Mouse (Mus musculus): ENCODE data around the gene Asic1.
"Not testable (repeated sequence)": the region's sequence is repeated elsewhere in the genome, so short reads cannot be mapped to it uniquely, and the experiment has no call there.

Gene Asic1

GRCm38 (mm10) chr15:99700219-99701106 is 30.3 kb downstream of the Asic1 start:
- in situ Hi-C loops (cut with MboI, MseI), result no loop called here

GRCm38 (mm10) chr15:99701640-99701998 is 31.5 kb downstream of the Asic1 start:
- in situ Hi-C loops (cut with MboI, MseI), result not testable (repeated sequence)

DNA sequence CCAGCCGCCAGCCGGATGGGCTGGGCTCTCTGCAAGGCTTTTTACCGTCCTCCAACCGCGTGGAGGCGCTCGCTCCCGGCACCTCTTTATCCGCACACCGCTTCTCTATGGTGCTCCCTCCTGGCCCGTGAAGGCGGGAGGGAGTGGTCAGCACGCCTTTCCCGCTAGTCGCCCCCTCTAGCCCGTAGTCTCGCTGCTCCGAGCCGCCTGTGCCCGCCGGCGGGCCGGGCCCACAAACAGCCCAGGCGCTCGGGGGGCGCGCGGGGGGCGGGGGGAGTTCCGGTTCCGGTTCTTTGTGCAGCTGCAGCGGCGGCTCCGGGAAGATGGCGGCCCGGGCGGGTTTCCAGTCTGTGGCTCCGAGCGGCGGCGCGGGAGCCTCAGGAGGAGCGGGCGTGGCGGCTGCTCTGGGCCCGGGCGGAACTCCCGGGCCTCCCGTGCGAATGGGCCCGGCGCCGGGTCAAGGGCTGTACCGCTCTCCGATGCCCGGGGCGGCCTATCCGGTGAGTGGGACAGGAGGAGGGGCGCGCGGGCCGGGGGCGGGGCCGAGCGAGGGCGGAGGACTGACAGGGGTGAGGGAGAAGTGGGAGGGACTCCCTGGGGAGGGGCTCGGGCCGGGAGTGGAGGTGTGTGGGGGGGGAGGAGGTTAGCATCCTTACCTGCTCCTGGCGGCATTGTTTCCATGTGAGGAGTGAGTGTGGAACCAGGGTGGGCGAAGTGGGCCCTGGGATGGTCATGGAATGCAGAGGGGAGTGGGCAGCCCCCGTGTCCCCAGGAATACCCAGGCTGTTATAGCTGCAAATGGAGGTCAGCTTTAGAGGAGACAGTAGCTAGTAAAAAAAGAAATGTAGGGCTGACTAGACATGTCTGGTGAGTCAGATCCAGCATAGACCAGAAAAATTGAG is 32.1 kb downstream of the Asic1 start, which contains the start of gene Smarcd1:
Gene Smarcd1 (plus strand): TSS at position 131 of the 902 bp plus-strand sequence.
- in situ Hi-C loops (cut with MboI, MseI), result no loop called here

- in situ Hi-C loops (cut with MboI, MseI), result no loop called here
These were observed 32.9 kb downstream of the Asic1 start for GRCm38 (mm10) chr15:99703104-99703503.

DNA sequence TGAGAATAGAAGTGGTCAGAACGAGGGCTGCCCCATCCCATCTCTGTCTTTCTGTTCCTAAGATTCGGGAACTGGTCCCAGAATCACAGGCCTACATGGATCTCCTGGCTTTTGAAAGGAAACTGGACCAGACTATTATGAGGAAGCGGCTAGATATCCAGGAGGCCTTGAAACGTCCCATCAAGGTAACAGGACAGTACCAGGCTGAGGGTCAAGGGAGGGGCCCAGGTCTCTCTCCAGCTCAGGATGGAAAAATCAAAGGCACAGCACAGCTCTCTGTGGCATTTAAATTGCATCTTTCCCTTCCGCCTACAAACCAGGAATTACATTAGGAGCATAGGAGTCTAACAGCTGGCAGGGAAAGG is 33.5 kb downstream of the Asic1 start:
- in situ Hi-C loops (cut with MboI, MseI), result no loop called here

DNA sequence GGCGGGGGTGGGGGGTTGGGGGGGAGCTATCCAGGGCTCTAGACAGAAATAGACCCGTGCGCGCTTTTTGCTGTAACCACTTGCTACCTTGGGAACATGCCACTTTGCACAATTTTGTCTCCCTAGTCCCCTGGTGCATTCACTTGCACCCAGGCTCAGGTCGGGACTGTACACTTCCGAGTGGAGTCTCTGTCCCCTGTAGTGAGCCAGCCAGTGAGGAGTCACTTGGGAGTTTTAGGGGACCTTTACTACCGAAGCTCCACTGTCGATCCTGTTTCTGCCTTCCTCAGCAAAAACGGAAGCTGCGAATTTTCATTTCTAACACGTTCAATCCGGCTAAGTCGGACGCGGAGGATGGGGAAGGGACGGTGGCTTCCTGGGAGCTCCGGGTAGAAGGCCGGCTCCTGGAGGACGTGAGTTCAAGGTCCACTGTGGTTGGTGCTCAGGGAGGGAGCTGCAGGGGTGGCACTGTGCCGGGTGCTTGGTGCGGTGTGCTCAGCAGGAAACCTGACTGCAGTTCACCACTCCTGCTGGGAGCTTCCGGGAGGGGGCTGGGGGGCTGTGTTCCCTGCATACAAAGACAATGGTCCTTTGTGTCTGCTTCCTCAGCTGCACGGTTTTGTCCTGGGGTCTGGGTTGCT is 34.0 kb downstream of the Asic1 start:
- in situ Hi-C loops (cut with MboI, MseI), result no loop called here

- in situ Hi-C loops (cut with MboI, MseI), result no loop called here
These were observed 34.7 kb downstream of the Asic1 start for GRCm38 (mm10) chr15:99704881-99705280.

DNA sequence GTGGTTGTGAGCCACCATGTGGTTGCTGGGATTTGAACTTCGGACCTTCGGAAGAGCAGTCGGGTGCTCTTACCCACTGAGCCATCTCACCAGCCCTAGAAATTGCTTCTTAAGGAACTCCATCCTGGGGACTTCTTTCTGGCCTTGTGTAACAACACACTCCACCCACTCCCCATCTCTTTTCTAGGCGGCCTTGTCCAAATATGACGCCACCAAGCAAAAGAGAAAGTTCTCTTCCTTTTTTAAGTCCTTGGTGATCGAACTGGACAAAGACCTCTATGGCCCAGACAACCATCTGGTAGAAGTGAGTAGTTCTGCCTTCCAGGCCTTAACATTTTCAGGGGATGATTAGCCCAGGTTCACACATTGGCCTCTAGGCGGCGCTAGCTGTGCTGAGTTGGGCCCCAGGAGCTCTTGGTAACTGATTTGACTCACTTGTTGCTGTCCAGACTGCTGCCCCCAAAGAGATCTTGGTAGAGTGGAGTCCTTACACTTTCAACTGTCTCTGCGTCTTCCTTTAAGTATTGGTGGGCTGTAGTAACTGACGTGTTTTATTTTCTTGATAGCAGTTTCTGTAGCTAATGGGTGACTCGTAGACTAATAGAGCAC is 35.4 kb downstream of the Asic1 start, which contains the start of gene Gm17349:
Gene Gm17349 (minus strand): TSS at position 51 of the 609 bp plus-strand sequence.
- in situ Hi-C loops (cut with MboI, MseI), result no loop called here

GRCm38 (mm10) chr15:99708176-99708575 is 38.0 kb downstream of the Asic1 start:
- in situ Hi-C loops (cut with MboI, MseI), result no loop called here

DNA sequence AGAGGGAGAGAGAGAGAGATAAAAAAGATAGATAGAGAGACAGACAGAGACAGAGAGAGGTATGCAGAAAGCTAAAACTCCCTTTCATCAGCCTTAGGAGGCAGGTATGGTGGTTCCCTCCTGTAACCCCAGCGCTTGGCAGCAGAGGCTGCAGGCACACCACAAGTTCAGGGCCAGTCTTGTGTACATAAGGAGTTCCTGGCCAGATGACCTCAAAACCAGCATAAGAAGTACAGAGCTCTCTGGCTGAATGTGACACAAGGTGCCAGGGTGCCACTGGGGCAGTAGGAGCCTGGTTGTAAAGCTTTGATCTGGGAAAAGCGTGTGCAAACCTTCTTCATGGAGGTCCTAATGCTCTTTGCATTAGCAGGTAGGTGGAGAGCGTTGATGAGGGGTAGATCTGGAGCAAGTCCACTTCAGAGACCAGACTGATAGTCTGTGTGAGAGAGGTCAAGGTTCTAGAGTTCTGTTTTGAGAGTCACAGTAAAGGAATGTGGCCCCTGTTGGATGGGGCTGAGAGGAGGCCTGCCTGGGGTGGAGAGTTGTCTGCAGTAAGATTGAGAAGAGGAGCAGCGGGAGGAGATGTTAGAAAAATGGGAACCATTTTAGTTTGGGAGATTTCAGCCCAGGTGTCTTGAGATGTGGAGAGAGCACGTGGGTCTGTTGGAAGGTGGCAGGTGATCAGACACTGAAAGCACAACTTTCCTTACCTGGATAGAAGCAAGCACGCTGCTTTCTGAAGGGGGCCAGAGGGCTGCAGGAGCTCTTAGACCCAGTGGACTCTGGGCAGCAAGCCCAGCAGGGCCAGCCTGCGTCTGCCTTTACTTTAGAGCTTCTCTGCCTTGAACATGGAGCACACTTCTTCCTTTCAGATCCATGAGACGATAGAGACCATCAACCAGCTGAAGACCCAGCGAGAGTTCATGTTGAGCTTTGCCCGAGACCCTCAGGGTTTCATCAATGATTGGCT is 40.3 kb downstream of the Asic1 start:
- in situ Hi-C loops (cut with MboI, MseI), result no loop called here

- in situ Hi-C loops (cut with MboI, MseI), result no loop called here
These were observed 41.3 kb downstream of the Asic1 start for GRCm38 (mm10) chr15:99711491-99711890.

DNA sequence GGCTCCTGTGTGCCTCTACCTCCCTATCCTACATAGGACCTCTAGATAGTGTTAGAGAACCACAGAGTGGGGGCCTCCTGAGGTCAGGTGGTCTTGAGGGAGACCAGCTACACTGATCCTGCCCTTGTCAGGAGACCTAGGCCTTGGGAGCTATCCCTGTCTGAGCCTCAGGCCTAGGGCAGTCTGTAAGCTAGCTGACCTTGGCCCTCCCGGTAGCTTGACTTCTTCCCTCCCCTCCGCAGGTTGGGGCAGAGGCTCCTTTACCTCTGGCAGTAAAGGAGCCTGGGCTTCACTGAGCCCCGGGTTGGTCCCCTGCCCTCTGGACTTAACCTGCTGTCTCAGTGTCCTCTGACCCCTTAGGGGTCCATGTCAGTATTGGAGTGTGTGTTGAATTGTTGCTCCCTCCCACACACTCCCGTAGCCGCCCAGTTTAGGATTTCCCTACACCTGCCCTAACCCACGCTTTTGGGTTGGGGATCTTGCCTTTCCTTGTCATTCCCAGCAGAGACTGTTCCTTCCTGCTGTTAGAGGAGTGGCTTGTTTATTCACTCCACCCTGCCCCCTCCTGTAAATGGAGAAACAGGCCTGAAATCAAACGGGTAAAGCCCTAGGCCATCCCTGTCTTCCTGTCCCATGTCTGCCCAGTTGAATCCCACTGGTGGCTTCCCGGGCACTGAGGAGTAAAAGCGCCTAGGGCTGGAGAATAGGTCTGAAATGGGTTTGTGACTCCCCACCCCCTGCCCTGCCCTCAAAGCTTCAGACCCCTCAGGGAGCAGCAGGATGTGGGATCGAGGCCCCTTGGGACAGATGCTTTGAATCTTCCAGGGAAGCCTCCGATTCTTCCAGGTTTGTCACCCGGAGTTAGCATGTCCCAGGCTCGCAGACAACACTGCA is 42.7 kb downstream of the Asic1 start:
- in situ Hi-C loops (cut with MboI, MseI), result no loop called here

GRCm38 (mm10) chr15:99713569-99713968 is 43.4 kb downstream of the Asic1 start:
- in situ Hi-C loops (cut with MboI, MseI), result no loop called here

GRCm38 (mm10) chr15:99714206-99714605 is 44.0 kb downstream of the Asic1 start:
- in situ Hi-C loops (cut with MboI, MseI), result no loop called here

DNA sequence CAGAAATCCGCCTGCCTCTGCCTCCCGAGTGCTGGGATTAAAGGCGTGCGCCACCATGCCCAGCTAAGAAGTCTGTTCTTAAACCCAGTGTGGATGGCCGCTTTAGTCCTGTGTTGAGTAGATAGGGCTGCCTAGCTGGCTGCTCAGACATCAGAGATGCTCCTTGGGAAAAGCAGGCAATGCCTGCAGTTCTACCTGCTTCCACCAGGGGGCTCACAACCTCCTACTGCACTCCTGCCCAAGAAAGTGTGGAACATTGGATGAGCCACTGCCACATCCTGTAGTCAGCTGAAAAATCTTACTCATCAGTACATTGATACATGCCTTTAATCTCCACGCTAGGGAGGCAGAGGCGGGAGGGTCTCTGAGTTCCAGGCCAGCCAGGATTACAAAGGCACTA is 44.7 kb downstream of the Asic1 start:
- in situ Hi-C loops (cut with MboI, MseI), result loop anchor here in 1 of 2 experiments (5.0 kb wide), 1 partner anchor 57 kb away; the partner anchor contains the start of gene Cers5

- in situ Hi-C loops (cut with MboI, MseI), result loop anchor here in 1 of 2 experiments (5.0 kb wide), 1 partner anchor 57 kb away; the partner anchor contains the start of gene Cers5
These were observed 45.2 kb downstream of the Asic1 start for GRCm38 (mm10) chr15:99715361-99715865.

DNA sequence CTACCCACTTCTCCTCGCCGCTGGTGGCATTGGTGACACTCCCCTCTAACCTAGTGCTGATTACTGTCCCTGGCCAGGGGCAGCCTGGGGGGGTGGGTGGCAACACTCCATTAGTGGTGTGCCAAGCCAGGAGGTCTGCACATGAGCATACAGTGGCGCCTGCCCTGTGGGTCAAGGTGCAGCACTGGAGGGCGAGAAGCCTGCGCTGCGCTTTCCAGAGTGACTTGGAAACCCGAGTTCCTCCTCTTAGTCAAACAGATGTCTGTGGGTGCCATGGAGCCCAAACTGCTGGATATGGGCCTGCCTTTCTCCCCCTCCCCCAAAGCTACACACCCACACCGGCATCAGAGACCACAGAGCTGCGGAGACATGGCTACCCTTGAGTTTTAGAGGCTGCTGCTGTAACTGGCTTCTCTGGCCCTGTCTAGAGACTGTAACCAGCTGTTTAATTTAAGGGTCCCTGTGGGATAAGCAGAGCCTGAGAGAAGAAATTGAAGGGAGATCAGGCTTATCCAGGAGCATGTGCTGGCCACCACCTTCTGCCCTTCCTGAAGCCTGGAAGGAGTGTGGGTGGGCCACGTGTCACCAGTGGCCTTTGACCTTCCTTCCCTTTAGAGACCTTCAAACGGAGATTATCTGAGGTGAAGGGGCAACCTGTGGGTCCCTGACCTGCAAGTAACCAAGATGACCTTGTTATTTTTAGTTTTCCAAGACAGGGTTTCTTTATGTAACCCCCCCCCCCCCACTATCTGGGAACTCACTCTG is 46.0 kb downstream of the Asic1 start:
- in situ Hi-C loops (cut with MboI, MseI), result loop anchor here in 1 of 2 experiments (5.0 kb wide), 1 partner anchor 56 kb away; the partner anchor contains the start of gene Cers5

DNA sequence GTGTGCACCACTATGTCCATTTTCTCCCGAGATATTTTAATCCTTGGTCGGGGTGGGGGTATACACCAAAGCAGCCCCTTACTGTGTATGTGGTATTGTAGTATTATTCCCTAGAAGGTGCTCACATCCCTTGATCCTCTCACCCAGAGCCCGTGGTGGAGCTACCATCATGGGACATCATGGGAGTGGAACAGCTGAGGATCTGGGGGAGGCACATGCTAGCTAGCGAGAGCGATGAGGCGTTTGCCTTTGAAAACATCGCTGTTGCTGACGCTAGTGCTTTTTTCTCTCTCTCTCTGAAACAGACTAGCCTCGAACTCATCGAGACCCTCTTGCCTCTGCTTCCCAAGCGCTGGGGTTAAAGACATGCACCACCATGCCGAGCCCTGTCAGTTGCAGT is 46.6 kb downstream of the Asic1 start:
- in situ Hi-C loops (cut with MboI, MseI), result loop anchor here in 1 of 2 experiments (5.0 kb wide), 1 partner anchor 55 kb away; the partner anchor contains the start of gene Cers5

All from T-helper 17 cell (primary cell).